Comparison of ENCODE assay signal across 22 mouse cellular contexts in the genomic region with DNA sequence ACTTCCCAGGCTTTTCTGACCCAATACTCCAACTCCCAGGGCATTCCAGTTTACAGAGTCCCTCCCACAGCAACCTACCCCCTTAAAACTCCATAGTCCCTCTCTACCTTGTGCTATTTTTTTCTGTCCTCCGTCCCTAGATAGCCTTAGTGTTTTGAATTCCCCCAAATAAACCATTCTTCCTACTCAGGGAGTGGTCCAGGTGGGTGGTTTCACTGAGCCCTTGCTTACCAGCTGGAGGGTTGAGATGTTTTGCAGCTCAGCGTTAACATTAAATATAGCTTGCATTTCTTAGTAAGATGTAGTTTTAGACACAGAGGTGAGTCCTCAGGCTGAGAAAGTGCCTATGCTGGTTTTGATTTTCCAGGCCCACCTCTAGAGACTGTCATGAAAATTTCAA.
"Had no signal": no experiment of that assay in that cellular context is flagged by ENCODE, and none has a peak within 500 bp of the region (broad histone marks: within the 10 kb centered on the region; RNA-seq: fewer than 3 reads in every experiment).

No protein-coding gene starts in this region.

- H3K9me3 ChIP-seq: heart, embryonic 10.5 days; heart, embryonic 12.5 days; hindbrain, embryonic 10.5 days; hindbrain, embryonic 12.5 days; intestine, embryonic 15.5 days; limb, embryonic 10.5 days; limb, embryonic 12.5 days had no signal

- H3K4me1 ChIP-seq: hindbrain, embryonic 10.5 days; hindbrain, embryonic 12.5 days; intestine, embryonic 15.5 days; limb, embryonic 10.5 days; limb, embryonic 12.5 days had no signal

- DNase-seq: gastrocnemius, adult 2 months; gastrocnemius, postnatal 10 days; gastrocnemius, postnatal 25 days; heart, adult 18-20 months; heart, postnatal 10 days; heart, postnatal 4 days; kidney, adult 18-20 months; kidney, adult 8-10 months; kidney, postnatal 10 days; kidney, postnatal 25 days; kidney, postnatal 4 days; liver had no signal

- H3K4me3 ChIP-seq: gastrocnemius, adult 2 months; heart, embryonic 10.5 days; heart, embryonic 12.5 days; hindbrain, embryonic 10.5 days; hindbrain, embryonic 12.5 days; intestine, embryonic 15.5 days; layer of hippocampus, adult 2 months; limb, embryonic 10.5 days; limb, embryonic 12.5 days had no signal

- H3K36me3 ChIP-seq: heart, embryonic 10.5 days; heart, embryonic 12.5 days; hindbrain, embryonic 10.5 days; hindbrain, embryonic 12.5 days; intestine, embryonic 15.5 days; limb, embryonic 10.5 days; limb, embryonic 12.5 days had no signal

- H3K27me3 ChIP-seq: heart, embryonic 12.5 days; hindbrain, embryonic 12.5 days; intestine, embryonic 15.5 days; limb, embryonic 12.5 days had no signal

- H3K27ac ChIP-seq: gastrocnemius, adult 2 months; heart, embryonic 10.5 days; hindbrain, embryonic 10.5 days; hindbrain, embryonic 12.5 days; hindbrain, embryonic 14.5 days; intestine, embryonic 15.5 days; layer of hippocampus, adult 2 months; limb, embryonic 10.5 days; limb, embryonic 12.5 days; liver, embryonic 14.5 days had no signal
